Mouse (Mus musculus) thymus, adult 2 months (tissue): Measurements from ENCODE around the gene Golga2.

Experiments
- CTCF ChIP-seq: fragments of 200-500 bp; IDR thresholded peaks from 2 replicates; pipeline ENCODE4 v1.5.1; 2012; ENCODE audit warnings: mild to moderate bottlenecking, control low read depth, low read length, moderate library complexity, borderline replicate concordance; ENCODE audit not compliant: control insufficient read depth, poor library complexity, insufficient read depth; ENCODE audit errors: extremely low read depth
- POLR2A ChIP-seq: fragments of 200-500 bp; IDR thresholded peaks from 2 replicates; pipeline ENCODE4 v1.6.1; 2012; ENCODE audit warnings: mild to moderate bottlenecking, low read length, control low read depth, moderate library complexity; ENCODE audit not compliant: control insufficient read depth, poor library complexity, insufficient read depth; ENCODE audit errors: extremely low read depth

GRCm38 (mm10) chr2:32307941-32308760, 21.0 kb downstream of the Golga2 start:
- TF ChIP-seq POLR2A (no peak), CTCF (no peak; the same call in 1 of the 2 replicates)
